Mouse (Mus musculus): Measurements from ENCODE around the gene Hs1bp3. TPM values are rescaled to one million over a fixed set of nuclear protein-coding genes. Genes with fewer than 3 reads are reported as not detected.

Hs1bp3 gene
- polyA plus RNA-seq, 1 experiment from 2014 or later, result 21.4 TPM

DNA sequence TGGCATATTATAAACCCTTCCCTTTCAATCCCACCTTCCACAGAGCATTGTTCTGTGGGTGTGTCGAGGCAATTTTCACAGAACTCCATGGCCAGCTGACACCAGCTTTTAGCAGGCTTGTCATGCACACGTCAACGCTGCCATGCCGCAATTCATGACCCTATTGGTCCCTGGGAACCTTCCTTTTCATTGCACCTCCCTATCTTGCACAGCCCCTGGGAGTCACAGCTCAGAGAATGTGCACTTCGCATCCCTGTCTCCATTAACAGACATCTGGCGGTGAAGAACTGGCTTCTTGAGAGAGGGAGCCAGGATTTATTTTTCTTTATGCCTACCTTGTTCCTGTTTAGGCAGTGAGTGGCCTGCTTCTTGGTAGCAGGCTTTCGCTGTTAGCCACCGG is 25.7 kb downstream of the Hs1bp3 start:
- no peaks in the 10 kb centered on the region for H3K27me3 ChIP-seq
- 76% methylated on average over 8 of the region's 8 CpGs for WGBS
- peaks cover 82% of the 10 kb centered on the region for H3K36me3 ChIP-seq
- H3K4me2 ChIP-seq (replicated peaks), result no peak overlapping the region
- no peak overlapping the region for H3K9ac ChIP-seq
- 0 out of 2 replicates have a peak, but pooled peaks cover 3% of the 10 kb centered on the region for H3K4me1 ChIP-seq
- no peak overlapping the region for H3K4me3 ChIP-seq
- no peak for ATAC-seq (ENCODE audit: low FRiP score, low read depth)
- H3K9me3 ChIP-seq, result no peaks in the 10 kb centered on the region
- H3K27ac ChIP-seq, result no peak overlapping the region

DNA sequence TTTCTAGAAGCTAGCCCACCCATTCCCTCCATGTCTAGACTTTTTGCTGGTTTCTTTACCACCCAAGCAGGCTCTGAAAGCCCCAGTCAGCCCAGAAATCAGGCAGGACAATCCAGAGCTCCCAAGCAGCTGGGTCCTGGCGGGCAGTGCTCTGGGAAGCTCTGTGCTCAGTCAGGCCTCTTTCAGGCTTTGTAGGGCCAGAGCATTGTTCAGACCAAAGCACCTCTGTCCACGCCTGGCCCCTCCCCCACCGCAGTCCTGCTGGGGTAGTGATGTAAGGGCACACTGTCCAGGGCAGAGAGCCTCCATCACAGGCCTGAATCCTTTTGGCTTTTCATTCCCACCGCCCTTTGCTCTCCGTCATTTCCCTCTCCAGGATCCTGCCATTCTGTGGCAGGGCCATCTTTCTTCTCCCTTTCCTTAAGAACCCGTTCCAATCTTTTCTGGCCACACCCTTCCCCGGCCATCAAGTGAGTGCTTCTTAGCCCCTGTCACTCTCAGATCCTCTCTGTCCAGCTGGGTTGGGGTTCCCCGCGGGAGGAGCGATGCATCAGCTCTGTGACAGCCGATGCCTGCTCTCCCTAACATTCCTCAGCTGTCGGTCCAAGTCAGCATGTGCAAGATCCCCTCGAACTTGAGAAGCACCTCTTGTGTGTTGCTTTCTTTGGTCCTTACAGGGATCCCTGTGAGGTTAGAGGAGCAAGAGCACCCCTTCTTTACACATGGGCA is 26.5 kb downstream of the Hs1bp3 start:
- no peak for ATAC-seq (ENCODE audit: low FRiP score, low read depth)
- H3K4me2 ChIP-seq (replicated peaks), result no peak overlapping the region
- no peak overlapping the region for H3K9ac ChIP-seq
- H3K36me3 ChIP-seq, result peaks cover 79% of the 10 kb centered on the region
- H3K27ac ChIP-seq, result no peak overlapping the region
- no peaks in the 10 kb centered on the region for H3K27me3 ChIP-seq
- H3K4me3 ChIP-seq, result no peak overlapping the region
- no peaks in the 10 kb centered on the region for H3K9me3 ChIP-seq
- H3K4me1 ChIP-seq, result peaks cover 7% of the 10 kb centered on the region; the same call in 1 of the 2 replicates
- 65% methylated on average over 13 of the region's 13 CpGs for WGBS

DNA sequence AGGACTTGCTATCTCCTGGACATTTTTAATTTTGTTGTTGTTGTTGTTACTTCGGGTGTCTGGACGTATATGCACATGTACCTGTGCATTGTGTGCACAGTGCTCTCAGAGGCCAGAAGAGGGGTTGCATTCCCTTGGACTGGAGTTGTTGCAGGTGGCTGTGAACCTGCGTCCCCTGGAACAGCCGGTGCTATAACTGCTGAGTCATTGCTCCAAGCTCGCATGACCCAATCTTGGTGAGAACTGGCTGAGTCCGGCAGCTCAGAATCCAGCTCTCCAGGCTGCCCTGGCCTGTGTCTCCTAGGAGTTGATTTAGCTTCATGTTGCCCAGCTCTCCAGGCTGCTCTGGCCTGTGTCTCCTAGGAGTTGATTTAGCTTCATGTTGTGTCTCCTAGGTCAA is 27.8 kb downstream of the Hs1bp3 start:
- Histone ChIP-seq H3K4me1 (peaks cover 11% of the 10 kb centered on the region; the same call in 1 of the 2 replicates), H3K36me3 (peaks cover 70% of the 10 kb centered on the region), H3K9me3 (no peaks in the 10 kb centered on the region), H3K27me3 (no peaks in the 10 kb centered on the region), H3K4me2 (replicated peaks) (no peak overlapping the region), H3K4me3 (no peak overlapping the region), H3K9ac (no peak overlapping the region), H3K27ac (no peak overlapping the region)
- WGBS, result 95% methylated on average over 6 of the region's 6 CpGs
- ATAC-seq (ENCODE audit: low FRiP score, low read depth), result no peak

DNA sequence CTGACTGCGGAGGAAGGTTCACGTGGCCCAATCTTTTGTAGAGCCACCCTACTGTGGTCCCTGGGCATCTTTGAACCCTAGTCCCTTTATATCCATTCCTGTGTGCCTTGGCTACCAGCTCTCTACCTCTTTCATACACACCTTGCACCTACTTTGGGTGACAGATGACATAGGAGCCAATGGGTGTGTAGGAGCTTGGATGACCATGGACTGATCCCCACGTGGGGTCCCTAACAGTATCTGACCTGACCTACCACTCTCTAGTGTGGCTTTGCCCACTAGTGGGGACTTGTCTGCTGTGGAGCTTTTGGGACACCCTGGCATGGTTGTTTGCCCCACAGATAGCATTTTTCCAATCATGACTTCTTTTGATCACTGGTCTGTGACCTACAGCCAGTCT is 30.1 kb downstream of the Hs1bp3 start:
- WGBS, result 90% methylated on average over 3 of the region's 3 CpGs
- Histone ChIP-seq H3K9me3 (no peaks in the 10 kb centered on the region), H3K36me3 (peaks cover 50% of the 10 kb centered on the region), H3K27me3 (no peaks in the 10 kb centered on the region), H3K4me3 (no peak overlapping the region), H3K9ac (no peak overlapping the region), H3K4me1 (peaks cover 8% of the 10 kb centered on the region; the same call in 1 of the 2 replicates), H3K4me2 (replicated peaks) (no peak overlapping the region), H3K27ac (no peak overlapping the region)
- no peak for ATAC-seq (ENCODE audit: low FRiP score, low read depth)

DNA sequence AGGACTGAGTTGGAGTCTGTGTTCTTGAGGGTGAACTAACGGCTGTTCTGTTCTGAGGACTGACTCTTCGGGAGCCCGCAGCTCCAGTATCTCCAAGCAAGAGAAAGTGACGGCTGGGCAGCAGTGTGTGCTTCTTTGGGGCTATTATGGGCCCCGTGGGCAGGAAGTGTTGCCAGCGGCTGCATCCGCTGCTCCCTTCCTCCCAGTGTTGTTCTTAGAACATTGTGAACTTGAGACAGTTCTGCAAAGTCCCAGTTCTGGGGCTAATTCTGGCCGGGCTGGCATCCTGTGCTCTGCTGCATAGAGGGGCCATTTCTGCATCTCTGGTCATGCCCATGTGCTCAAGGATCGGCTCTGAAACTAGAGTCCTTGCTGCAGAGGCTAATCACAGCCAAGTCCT is 31.7 kb downstream of the Hs1bp3 start:
- H3K9ac ChIP-seq, result peak overlapping the region; percentile 26; the same call in 1 of the 2 replicates

DNA sequence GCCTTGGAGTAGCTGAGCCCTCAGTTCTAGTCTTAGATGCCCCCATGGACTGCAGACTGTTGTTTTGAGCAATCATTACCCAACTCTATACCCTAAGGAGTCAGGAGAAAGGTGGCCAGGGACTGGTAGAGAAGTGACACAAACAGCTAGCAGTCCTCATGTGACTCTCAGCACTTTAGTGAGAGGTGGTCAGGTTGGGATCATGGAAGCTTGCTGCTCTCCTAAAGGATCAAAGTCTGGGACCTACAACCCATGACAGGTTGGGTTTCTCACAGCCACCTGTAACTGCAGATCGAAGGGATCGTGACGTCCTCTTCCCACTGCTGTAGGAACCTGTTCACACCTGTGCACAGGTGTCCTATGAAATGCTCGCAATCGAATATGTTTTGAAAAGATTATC is 32.3 kb downstream of the Hs1bp3 start:
- Histone ChIP-seq H3K4me1 (peaks cover 21% of the 10 kb centered on the region), H3K9me3 (no peaks in the 10 kb centered on the region), H3K27me3 (no peaks in the 10 kb centered on the region), H3K9ac (0 out of 2 replicates have a peak overlapping the region, but pooled peaks have one; percentile 26), H3K36me3 (peaks cover 28% of the 10 kb centered on the region), H3K27ac (peak overlapping the region; percentile 52; the same call in 1 of the 2 replicates), H3K4me2 (replicated peaks) (no peak overlapping the region), H3K4me3 (no peak overlapping the region)
- ATAC-seq (ENCODE audit: low FRiP score, low read depth), result no peak
- 89% methylated on average over 5 of the region's 5 CpGs for WGBS

More for the DNA sequence above, 31.7 kb downstream of the Hs1bp3 start:
- H3K36me3 ChIP-seq, result peaks cover 35% of the 10 kb centered on the region
- no peak for ATAC-seq (ENCODE audit: low FRiP score, low read depth)
- H3K9me3 ChIP-seq, result no peaks in the 10 kb centered on the region
- 56% methylated on average over 9 of the region's 9 CpGs for WGBS
- H3K4me2 ChIP-seq (replicated peaks), result no peak overlapping the region
- no peak overlapping the region for H3K4me3 ChIP-seq
- peaks cover 19% of the 10 kb centered on the region for H3K4me1 ChIP-seq
- peak overlapping the region; percentile 52; the same call in 1 of the 2 replicates for H3K27ac ChIP-seq
- no peaks in the 10 kb centered on the region for H3K27me3 ChIP-seq

DNA sequence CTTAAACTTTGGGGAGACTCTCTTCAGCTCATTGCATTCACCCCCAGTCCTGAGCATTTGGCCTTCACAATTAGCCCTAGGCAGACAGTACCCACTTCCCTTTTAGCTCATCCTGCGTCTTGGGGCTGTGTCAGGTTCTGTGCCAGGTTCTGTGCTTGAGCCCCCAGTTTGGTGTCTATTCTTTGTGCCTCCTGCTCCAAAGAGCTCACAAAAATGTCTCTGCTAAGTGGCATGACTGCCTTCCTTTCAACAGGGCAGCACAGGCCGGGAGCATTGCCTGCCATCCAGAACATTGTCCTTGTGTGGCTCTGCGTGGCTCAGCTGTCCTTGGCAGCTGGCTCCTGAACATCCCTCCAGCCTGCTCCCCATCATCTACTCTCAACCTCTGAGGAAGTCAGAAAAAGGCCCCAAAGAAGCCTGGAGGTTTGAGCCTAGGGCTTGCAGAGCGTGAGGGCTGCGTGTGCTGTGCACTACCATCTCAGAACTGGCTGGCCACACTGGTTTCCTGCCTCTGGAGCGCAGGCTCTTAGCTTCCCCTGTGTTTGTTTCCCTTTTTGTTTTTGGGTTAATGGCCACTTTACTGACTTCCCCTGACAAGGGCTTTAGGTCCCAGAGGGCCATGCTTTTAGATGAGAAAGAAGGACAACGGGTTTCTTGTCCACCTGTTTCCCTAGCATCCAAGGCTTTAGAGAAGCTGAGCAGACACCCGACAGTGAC is 34.7 kb downstream of the Hs1bp3 start:
- H3K4me3 ChIP-seq, result no peak overlapping the region
- no peaks in the 10 kb centered on the region for H3K9me3 ChIP-seq
- peaks cover 21% of the 10 kb centered on the region for H3K4me1 ChIP-seq
- H3K4me2 ChIP-seq (replicated peaks), result no peak overlapping the region
- no peak overlapping the region for H3K9ac ChIP-seq
- no peak overlapping the region for H3K27ac ChIP-seq
- ATAC-seq (ENCODE audit: low FRiP score, low read depth), result no peak
- WGBS, result 88% methylated on average over 8 of the region's 8 CpGs
- no peaks in the 10 kb centered on the region for H3K27me3 ChIP-seq
- peaks cover 6% of the 10 kb centered on the region for H3K36me3 ChIP-seq

DNA sequence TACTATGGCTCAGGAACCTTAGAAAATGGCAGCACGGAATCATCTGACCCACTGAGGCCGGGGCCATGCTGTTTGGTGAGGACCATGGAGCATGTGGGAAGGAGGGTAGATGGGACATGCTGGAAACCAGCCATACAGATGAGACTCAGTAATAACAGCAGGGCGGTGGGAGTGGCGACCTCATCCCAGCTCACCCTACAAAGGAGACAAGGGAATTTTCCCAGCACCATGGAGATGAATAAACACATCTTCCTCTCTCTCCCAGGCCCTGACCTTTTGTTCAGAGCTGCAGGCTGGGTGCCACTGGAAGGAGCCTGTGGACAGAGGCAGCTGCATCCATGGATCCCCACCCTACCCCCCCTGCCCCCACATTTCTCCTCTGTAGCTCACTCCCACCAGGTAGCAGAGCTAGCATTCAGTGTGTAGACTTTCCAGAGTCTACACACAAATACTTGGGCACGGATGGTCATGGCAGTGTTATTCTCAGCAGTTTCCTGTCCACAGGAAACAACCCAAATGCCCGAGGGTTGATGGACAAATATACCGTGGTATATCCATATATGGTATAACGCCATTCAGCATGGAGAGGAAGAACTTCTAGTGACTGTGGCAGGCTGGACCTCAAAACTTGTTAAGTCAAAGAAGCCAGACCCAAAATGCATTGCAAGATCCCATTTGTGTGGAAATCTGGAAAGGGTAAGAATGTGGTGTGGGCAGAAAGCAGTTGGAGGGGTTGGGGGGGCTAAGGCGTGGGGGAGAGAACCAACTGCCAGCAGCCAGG is 35.7 kb downstream of the Hs1bp3 start:
- 0 out of 2 replicates have a peak overlapping the region, but pooled peaks have one; percentile 7 for H3K27ac ChIP-seq
- H3K4me3 ChIP-seq, result no peak overlapping the region
- peaks cover 21% of the 10 kb centered on the region for H3K4me1 ChIP-seq
- ATAC-seq (ENCODE audit: low FRiP score, low read depth), result no peak
- H3K4me2 ChIP-seq (replicated peaks), result no peak overlapping the region
- H3K36me3 ChIP-seq, result no peaks in the 10 kb centered on the region
- no peaks in the 10 kb centered on the region for H3K27me3 ChIP-seq
- WGBS, result 74% methylated on average over 9 of the region's 9 CpGs
- H3K9ac ChIP-seq, result no peak overlapping the region
- no peaks in the 10 kb centered on the region for H3K9me3 ChIP-seq

DNA sequence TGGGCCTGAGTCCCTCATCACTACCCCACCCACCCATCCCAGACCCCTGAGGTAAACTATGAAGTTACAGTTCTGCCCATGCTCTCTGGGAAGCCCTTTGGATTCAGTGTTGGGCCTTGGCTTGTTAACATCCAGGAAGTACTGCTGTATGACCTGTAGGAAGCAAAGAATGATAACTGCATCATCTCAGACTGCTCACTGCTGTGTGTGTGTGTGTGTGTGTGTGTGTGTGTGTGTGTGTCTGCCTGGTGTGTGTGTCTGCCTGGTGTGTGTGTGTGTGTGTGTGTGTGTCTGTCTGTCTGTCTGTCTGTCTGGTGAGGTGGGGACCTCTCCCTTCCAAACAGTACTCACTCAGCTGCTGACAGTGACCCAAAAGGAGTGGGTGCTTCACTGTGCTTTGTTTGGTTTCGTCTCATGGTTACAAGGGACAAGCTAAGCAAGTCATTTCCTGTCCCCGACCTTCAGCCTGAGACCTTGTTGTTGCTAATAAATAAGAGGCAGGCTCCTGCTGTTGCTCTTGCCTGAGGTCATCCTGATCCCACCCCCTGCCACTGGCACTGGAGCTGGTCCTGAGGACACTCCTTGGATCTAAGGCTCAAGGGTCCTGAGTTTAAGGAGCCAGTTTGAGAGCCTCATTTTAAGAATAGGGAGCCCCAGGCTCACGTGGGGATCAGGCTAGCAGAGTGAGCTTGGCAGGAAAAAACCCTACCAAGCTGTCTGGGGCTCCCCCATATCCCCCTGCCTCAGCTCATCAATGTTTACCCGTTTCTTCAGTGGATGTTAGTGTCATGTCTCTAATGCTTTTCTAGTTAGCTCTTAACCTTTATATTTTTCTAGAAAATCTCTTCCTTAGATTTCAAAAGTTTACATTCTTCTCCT is 38.0 kb downstream of the Hs1bp3 start:
- no peak overlapping the region for H3K4me2 ChIP-seq (replicated peaks)
- no peak overlapping the region for H3K9ac ChIP-seq
- no peaks in the 10 kb centered on the region for H3K27me3 ChIP-seq
- ATAC-seq (ENCODE audit: low FRiP score, low read depth), result no peak
- H3K4me3 ChIP-seq, result no peak overlapping the region
- H3K27ac ChIP-seq, result no peak overlapping the region
- 32% methylated on average over 4 of the region's 4 CpGs for WGBS
- H3K36me3 ChIP-seq, result no peaks in the 10 kb centered on the region
- no peaks in the 10 kb centered on the region for H3K9me3 ChIP-seq
- peaks cover 14% of the 10 kb centered on the region for H3K4me1 ChIP-seq

DNA sequence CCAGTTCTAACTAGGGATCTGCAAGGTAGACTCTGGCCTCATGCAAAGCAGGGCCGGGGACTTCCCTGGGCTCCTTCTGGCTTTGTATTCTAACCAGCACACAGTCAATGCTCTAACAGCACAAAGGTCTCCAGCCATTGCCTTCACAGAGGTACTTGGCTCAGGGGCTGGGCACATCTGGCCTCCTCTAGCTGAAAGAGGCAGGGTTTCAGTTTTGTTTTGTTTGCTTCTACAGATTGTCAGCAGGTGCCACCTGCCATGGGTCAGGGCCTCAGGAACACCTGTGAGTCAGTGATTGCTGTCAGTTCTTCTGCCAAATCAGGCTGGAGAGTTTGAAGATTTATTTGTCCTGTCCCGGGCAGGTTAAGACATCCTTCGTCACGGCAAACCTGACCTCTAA is 39.8 kb downstream of the Hs1bp3 start:
- Histone ChIP-seq H3K4me1 (peaks cover 24% of the 10 kb centered on the region), H3K27me3 (no peaks in the 10 kb centered on the region), H3K9me3 (no peaks in the 10 kb centered on the region), H3K9ac (no peak overlapping the region), H3K4me2 (replicated peaks) (no peak overlapping the region), H3K36me3 (no peaks in the 10 kb centered on the region), H3K27ac (no peak overlapping the region), H3K4me3 (no peak overlapping the region)
- 70% methylated on average over 4 of the region's 4 CpGs for WGBS
- ATAC-seq (ENCODE audit: low FRiP score, low read depth), result no peak

DNA sequence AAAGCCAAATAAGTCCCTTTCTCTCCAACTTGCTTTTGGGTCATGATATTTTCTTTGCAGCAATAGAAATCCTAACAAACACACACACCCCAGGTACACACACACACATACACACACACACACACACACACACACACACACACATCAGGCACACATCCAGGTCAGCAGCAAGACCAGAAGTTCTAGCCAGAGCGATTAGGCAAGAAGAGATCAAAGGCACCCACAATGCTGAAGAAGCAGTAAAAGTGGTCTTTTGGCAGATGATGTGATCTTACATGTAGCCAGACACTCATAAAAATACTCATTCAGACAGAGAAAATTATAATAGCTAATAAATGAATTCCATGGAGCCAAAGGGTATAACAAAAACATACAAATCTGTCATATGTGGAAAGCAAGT is 41.0 kb downstream of the Hs1bp3 start:
- no peaks in the 10 kb centered on the region for H3K9me3 ChIP-seq
- WGBS, result 63% methylated on average over 1 of the region's 1 CpGs
- H3K4me3 ChIP-seq, result no peak overlapping the region
- H3K9ac ChIP-seq, result no peak overlapping the region
- no peaks in the 10 kb centered on the region for H3K27me3 ChIP-seq
- H3K36me3 ChIP-seq, result no peaks in the 10 kb centered on the region
- peaks cover 24% of the 10 kb centered on the region for H3K4me1 ChIP-seq
- no peak overlapping the region for H3K4me2 ChIP-seq (replicated peaks)
- ATAC-seq (ENCODE audit: low FRiP score, low read depth), result no peak
- no peak overlapping the region for H3K27ac ChIP-seq

Data from limb, embryonic 13.5 days (tissue).